Mouse (Mus musculus): ENCODE measurements around the gene Tmprss4.

Tmprss4 gene

GRCm38 (mm10) chr9:45203797-45204410 lies at the start of gene Tmprss4:
Tmprss4 (minus strand) TSS chr9:45204092.
- DNase-seq (ENCODE audit: low spot score) = no peak

GRCm38 (mm10) chr9:45252395-45252794 lies 48.5 kb upstream of the Tmprss4 start:
- DNase-seq (ENCODE audit: low spot score) = no peak

GRCm38 (mm10) chr9:45251990-45252389 lies 48.1 kb upstream of the Tmprss4 start:
- no peak for DNase-seq (ENCODE audit: low spot score)

- no peak for DNase-seq (ENCODE audit: low spot score)
These were observed 47.4 kb upstream of the Tmprss4 start for GRCm38 (mm10) chr9:45251281-45251680.

- DNase-seq (ENCODE audit: low spot score) = no peak
These were observed 46.4 kb upstream of the Tmprss4 start for GRCm38 (mm10) chr9:45250306-45250705.

- DNase-seq (ENCODE audit: low spot score) = no peak
These were observed 43.6 kb upstream of the Tmprss4 start for GRCm38 (mm10) chr9:45247536-45247935.

GRCm38 (mm10) chr9:45246060-45246459 lies 42.2 kb upstream of the Tmprss4 start:
- no peak for DNase-seq (ENCODE audit: low spot score)

GRCm38 (mm10) chr9:45245432-45245831 lies 41.5 kb upstream of the Tmprss4 start:
- DNase-seq (ENCODE audit: low spot score) = no peak

GRCm38 (mm10) chr9:45241397-45241796 lies 37.5 kb upstream of the Tmprss4 start:
- DNase-seq (ENCODE audit: low spot score) = no peak

- no peak for DNase-seq (ENCODE audit: low spot score)
These were observed 32.9 kb upstream of the Tmprss4 start for GRCm38 (mm10) chr9:45236744-45237143.

GRCm38 (mm10) chr9:45235668-45236227 lies 31.9 kb upstream of the Tmprss4 start:
- DNase-seq (ENCODE audit: low spot score) = no peak

- DNase-seq (ENCODE audit: low spot score) = no peak
These were observed 25.5 kb upstream of the Tmprss4 start for GRCm38 (mm10) chr9:45229359-45229758.

GRCm38 (mm10) chr9:45221567-45221966 lies 17.7 kb upstream of the Tmprss4 start:
- DNase-seq (ENCODE audit: low spot score) = peak; percentile 98

- no peak for DNase-seq (ENCODE audit: low spot score)
These were observed 15.8 kb upstream of the Tmprss4 start for GRCm38 (mm10) chr9:45219644-45220043.

- no peak for DNase-seq (ENCODE audit: low spot score)
These were observed 11.8 kb upstream of the Tmprss4 start for GRCm38 (mm10) chr9:45215526-45216179.

- no peak for DNase-seq (ENCODE audit: low spot score)
These were observed 8.1 kb upstream of the Tmprss4 start for GRCm38 (mm10) chr9:45212001-45212400.

- DNase-seq (ENCODE audit: low spot score) = no peak
These were observed 3.3 kb upstream of the Tmprss4 start for GRCm38 (mm10) chr9:45207015-45207743.

- DNase-seq (ENCODE audit: low spot score) = no peak
These were observed 2.2 kb upstream of the Tmprss4 start for GRCm38 (mm10) chr9:45206121-45206520.

- DNase-seq (ENCODE audit: low spot score) = no peak
These were observed 1.3 kb upstream of the Tmprss4 start for GRCm38 (mm10) chr9:45205143-45205542.

GRCm38 (mm10) chr9:45202021-45202798 lies 1.7 kb downstream of the Tmprss4 start:
- no peak for DNase-seq (ENCODE audit: low spot score)

GRCm38 (mm10) chr9:45201319-45201947 lies 2.5 kb downstream of the Tmprss4 start:
- no peak for DNase-seq (ENCODE audit: low spot score)

- no peak for DNase-seq (ENCODE audit: low spot score)
These were observed 6.3 kb downstream of the Tmprss4 start for GRCm38 (mm10) chr9:45197549-45197948.

All from urinary bladder, postnatal 25 days (tissue).